Mouse (Mus musculus) embryonic fibroblast, embryonic 13.5 days (primary cell): ENCODE measurements around the gene Hddc3.

Experiments
- CTCF ChIP-seq: IDR thresholded peaks from 2 replicates; pipeline ENCODE4 v1.5.1; 2011; ENCODE audit warnings: mild to moderate bottlenecking, control low read depth, low read length, moderate library complexity, borderline replicate concordance; ENCODE audit not compliant: insufficient read depth
- POLR2A ChIP-seq: IDR thresholded peaks from 2 replicates; pipeline ENCODE4 v1.6.1; 2011; ENCODE audit warnings: low read depth, mild to moderate bottlenecking, control low read depth, low read length, moderate library complexity

- no peak for TF ChIP-seq CTCF
- TF ChIP-seq POLR2A, result no peak
Measured at GRCm38 (mm10) chr7:80343270-80344018, 540 bp downstream of the Hddc3 start.
